ENCODE assay signal across 11 mouse cellular contexts in genomic region chr19:58919148-58919547, GRCm38 (mm10). TPM values are rescaled to one million over a fixed set of nuclear protein-coding genes. Genes with fewer than 3 reads are reported as not detected.
A peak's percentile ranks its signal among the peaks of the same experiment; 100 is the strongest.
DNase-seq lines count a peak whose midpoint lies in the region; ATAC-seq and TF ChIP-seq lines count a peak whose summit lies in the region.
"Had no signal": no experiment of that assay in that cellular context is flagged by ENCODE, and none has a peak within 500 bp of the region (broad histone marks: within the 10 kb centered on the region; RNA-seq: fewer than 3 reads in every experiment).

No protein-coding gene starts in this region.

- no peaks in the 10 kb centered on the region for H3K36me3 ChIP-seq in heart, embryonic 11.5 days (ENCODE audit: control insufficient read depth, insufficient read depth, low read length)
- no peaks in the 10 kb centered on the region for H3K36me3 ChIP-seq in intestine, embryonic 16.5 days (ENCODE audit: control insufficient read depth, insufficient read depth, low read length)
- H3K36me3 ChIP-seq in myocyte (ENCODE audit: control insufficient read depth, insufficient read depth): no peaks in the 10 kb centered on the region

- no peaks in the 10 kb centered on the region; the same call in 1 of the 2 replicates for H3K27me3 ChIP-seq in heart, embryonic 11.5 days (ENCODE audit: control insufficient read depth, insufficient read depth, low read length)
- peaks cover 11% of the 10 kb centered on the region; the same call in 1 of the 2 replicates for H3K27me3 ChIP-seq in intestine, embryonic 16.5 days (replicated peaks; ENCODE audit: control insufficient read depth, insufficient read depth, low read length)
- no peaks in the 10 kb centered on the region for H3K27me3 ChIP-seq in myocyte (ENCODE audit: control insufficient read depth, insufficient read depth, insufficient read length)

- H3K4me1 ChIP-seq in heart, embryonic 11.5 days (ENCODE audit: control insufficient read depth, insufficient read depth, low read length): no peaks in the 10 kb centered on the region
- H3K4me1 ChIP-seq in intestine, embryonic 16.5 days (ENCODE audit: control insufficient read depth, insufficient read depth, low read length): no peaks in the 10 kb centered on the region

- H3K27ac ChIP-seq in heart, embryonic 11.5 days (ENCODE audit: low read depth, low read length): no peak overlapping the region
- no peak overlapping the region for H3K27ac ChIP-seq in intestine, embryonic 16.5 days (ENCODE audit: low read length)

- no peak overlapping the region for H3K4me3 ChIP-seq in heart, embryonic 11.5 days (ENCODE audit: low read depth, low read length)
- no peak overlapping the region; the same call in 1 of the 2 replicates for H3K4me3 ChIP-seq in intestine, embryonic 16.5 days (ENCODE audit: low read length)
- H3K4me3 ChIP-seq in myocyte: no peak overlapping the region

- no peak overlapping the region for H3K9ac ChIP-seq in heart, embryonic 11.5 days (ENCODE audit: low read depth, low read length)
- H3K9ac ChIP-seq in intestine, embryonic 16.5 days (ENCODE audit: low read depth, low read length): no peak overlapping the region

- H3ac ChIP-seq in myocyte (ENCODE audit: control insufficient read depth, insufficient read length): no peak overlapping the region

- no peak for TF ChIP-seq POLR2A in myocyte (IDR thresholded peaks at IDR 0.05; ENCODE audit: insufficient read length, low read depth)

- no peak for ATAC-seq in heart, embryonic 11.5 days (replicated peaks; ENCODE audit: insufficient number of reproducible peaks, low FRiP score, low TSS enrichment)
- no peak for ATAC-seq in intestine, embryonic 16.5 days
- no peak for ATAC-seq in activated CD4-positive, CD25-positive, alpha-beta regulatory T cell, adult 4 months

- H3K79me2 ChIP-seq in myocyte (ENCODE audit: control insufficient read depth, insufficient read depth): no peaks in the 10 kb centered on the region

- no peak for DNase-seq in heart, postnatal 14 days
- DNase-seq in lung, adult 18-20 months: peak; percentile 36 to 43
- no peak for DNase-seq in lung, postnatal 4 days
- DNase-seq in layer of hippocampus, adult 9-10 months (ENCODE audit: low spot score): no peak
- DNase-seq: cerebellum, adult 11 months; layer of hippocampus, postnatal 36 days; right cerebral cortex, adult 18-20 months had no signal

- 18% methylated on average over 7 of the region's 7 CpGs for WGBS in heart, embryonic 11.5 days (ENCODE audit: insufficient replicate concordance)
- 23% methylated on average over 7 of the region's 7 CpGs for WGBS in intestine, embryonic 16.5 days

- intact Hi-C loops in heart, postnatal 14 days (cut with DNase I): loop anchor here (10.0 kb wide), 1 partner anchor 156 kb away; the partner anchor contains the start of gene Shtn1

- H3K4me2 ChIP-seq in heart, embryonic 11.5 days: peak overlapping the region; percentile 64
- H3K4me2 ChIP-seq in intestine, embryonic 16.5 days (ENCODE audit: low read depth, low read length): peak overlapping the region; percentile 20
- H3K4me2 ChIP-seq in myocyte (ENCODE audit: low read depth): peak overlapping the region; percentile 53

- H3K9me3 ChIP-seq in heart, embryonic 11.5 days (replicated peaks; ENCODE audit: control insufficient read depth, low read length): no peaks in the 10 kb centered on the region
- no peaks in the 10 kb centered on the region for H3K9me3 ChIP-seq in intestine, embryonic 16.5 days (ENCODE audit: control insufficient read depth, low read length)

TF ChIP-seq in myocyte, 11 proteins besides CTCF, POLR2A, EP300 and RAD21:
- TF ChIP-seq POLR2AphosphoS2 (IDR thresholded peaks at IDR 0.05; ENCODE audit: insufficient read length, low read depth) (no peak), E2F4 (IDR thresholded peaks at IDR 0.05; ENCODE audit: insufficient read depth) (no peak), TCF3 (IDR thresholded peaks at IDR 0.05; ENCODE audit: insufficient read length, low read depth) (no peak), REST (IDR thresholded peaks at IDR 0.05; ENCODE audit: insufficient read depth, insufficient read length) (no peak), MYOG (IDR thresholded peaks at IDR 0.05; ENCODE audit: control insufficient read depth in 1 of 3, insufficient read depth in 1 of 3, insufficient read length in 2 of 3, low read depth in 2 of 3) (no peak), USF1 (IDR thresholded peaks at IDR 0.05; ENCODE audit: low read depth) (no peak), MYOD1 (IDR thresholded peaks at IDR 0.05; ENCODE audit: control insufficient read depth in 1 of 3, insufficient read length in 2 of 3, low read depth in 2 of 3) (no peak), CEBPB (IDR thresholded peaks at IDR 0.05; ENCODE audit: insufficient read depth, poor library complexity, severe bottlenecking) (no peak), MAX (IDR thresholded peaks at IDR 0.05; ENCODE audit: low read depth) (no peak), SRF (IDR thresholded peaks at IDR 0.05; ENCODE audit: control insufficient read depth, insufficient read length, low read depth) (no peak), TCF12 (IDR thresholded peaks at IDR 0.05; ENCODE audit: insufficient read depth, poor library complexity, severe bottlenecking) (no peak)

RNA-seq across cellular contexts. Expression of gene Eno4, which starts 24.1 kb away (rescaled TPM):
- polyA plus RNA-seq in heart, embryonic 11.5 days (2014; fragmentation: Nextera tagmentation; extraction: Ambion mirVana): 0.35 and 0.42 TPM in 2 replicates
- not detected for total RNA-seq in heart, postnatal 14 days (2021)
- 0.28 and 0.34 TPM in 2 replicates for polyA plus RNA-seq in intestine, embryonic 16.5 days (2015; fragmentation: Nextera tagmentation; extraction: Ambion mirVana)
- polyA plus RNA-seq in myocyte (2012; fragmentation: generic; extraction: Trizol): 0.13 TPM
- polyA plus RNA-seq in activated CD4-positive, CD25-positive, alpha-beta regulatory T cell, adult 4 months (2017; shearing (Covaris generic)): not detected

RNA-seq across cellular contexts. Expression of gene Hspa12a, which starts 24.3 kb away (rescaled TPM):
- polyA plus RNA-seq in heart, embryonic 11.5 days (2014; fragmentation: Nextera tagmentation; extraction: Ambion mirVana): 4.0 and 4.6 TPM in 2 replicates
- 10 to 100 TPM; 25.7 to 28.5 TPM for total RNA-seq in heart, postnatal 14 days (2021)
- 4.2 and 4.7 TPM in 2 replicates for polyA plus RNA-seq in intestine, embryonic 16.5 days (2015; fragmentation: Nextera tagmentation; extraction: Ambion mirVana)
- 6.6 TPM for polyA plus RNA-seq in myocyte (2012; fragmentation: generic; extraction: Trizol)
- polyA plus RNA-seq in activated CD4-positive, CD25-positive, alpha-beta regulatory T cell, adult 4 months (2017; shearing (Covaris generic)): 1 to 10 TPM in 1 of 2 experiments, under 1 TPM in 1; 0.81 to 1.5 TPM

Comparison
In these comparisons a context has a peak if more than half of its experiments do, and no peak if none do; other contexts are left out.
1. DNase-seq: peak in lung, adult 18-20 months (2 of 2); none in heart, postnatal 14 days (0 of 2), lung, postnatal 4 days (0 of 2) and layer of hippocampus, adult 9-10 months (single experiment).
2. Peak in every context shown above with its lines, with median percentiles within 50 percentile points of each other: H3K4me2 ChIP-seq.